Mouse (Mus musculus): ENCODE measurements around the gene Rere. TPM values are rescaled to one million over a fixed set of nuclear protein-coding genes. Genes with fewer than 3 reads are reported as not detected.
"Not testable (repeated sequence)": the region's sequence is repeated elsewhere in the genome, so short reads cannot be mapped to it uniquely, and the experiment has no call there.

The Rere gene
- polyA plus RNA-seq, 1 experiment from 2014 or later: 26.1 TPM

GRCm38 (mm10) chr4:150557289-150557688 lies 275.8 kb downstream of the Rere start:
- H3K4me1 ChIP-seq: peaks cover 24% of the 10 kb centered on the region
- H3K27ac ChIP-seq: peak overlapping the region; percentile 90
- not testable (repeated sequence) for H3K27me3 ChIP-seq; H3K36me3 ChIP-seq (ENCODE audit: poor library complexity, severe bottlenecking); ATAC-seq; H3K4me3 ChIP-seq; H3K9ac ChIP-seq; H3K4me2 ChIP-seq; H3K9me3 ChIP-seq (replicated peaks)
- WGBS: 63% methylated on average over 3 of the region's 3 CpGs

GRCm38 (mm10) chr4:150557976-150558375 lies 276.5 kb downstream of the Rere start:
- no peak overlapping the region for H3K9ac ChIP-seq
- ATAC-seq: no peak
- no peak overlapping the region for H3K4me3 ChIP-seq
- 0 out of 2 replicates have a peak, but pooled peaks cover 4% of the 10 kb centered on the region for H3K36me3 ChIP-seq (ENCODE audit: poor library complexity, severe bottlenecking)
- peak overlapping the region; percentile 90; the same call in 1 of the 2 replicates for H3K27ac ChIP-seq
- H3K27me3 ChIP-seq: no peaks in the 10 kb centered on the region
- WGBS: 66% methylated on average over 1 of the region's 1 CpGs
- peaks cover 30% of the 10 kb centered on the region for H3K4me1 ChIP-seq
- H3K9me3 ChIP-seq (replicated peaks): no peaks in the 10 kb centered on the region
- H3K4me2 ChIP-seq: no peak overlapping the region

DNA sequence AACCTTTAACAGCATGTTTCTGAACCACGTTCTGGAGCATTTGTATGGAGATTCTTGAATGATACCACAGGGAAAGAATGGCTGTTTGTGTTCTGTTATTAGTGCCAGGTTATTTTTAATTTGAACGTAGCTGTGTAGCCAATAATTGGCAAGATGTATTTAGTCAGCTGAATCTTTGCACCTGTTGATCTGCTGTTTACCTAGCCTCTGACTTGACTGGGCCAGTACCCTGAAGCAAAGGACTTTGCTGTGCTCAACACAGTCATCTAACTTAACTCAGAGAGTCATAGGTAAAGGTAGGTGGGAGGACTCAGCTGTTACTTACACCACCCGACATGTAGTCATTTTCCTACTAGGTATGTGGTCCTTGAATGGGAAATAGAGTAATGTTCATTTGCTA lies 278.1 kb downstream of the Rere start:
- no peak for ATAC-seq
- 80% methylated on average over 3 of the region's 3 CpGs for WGBS
- H3K36me3 ChIP-seq (ENCODE audit: poor library complexity, severe bottlenecking): 0 out of 2 replicates have a peak, but pooled peaks cover 4% of the 10 kb centered on the region

GRCm38 (mm10) chr4:150563281-150563680 lies 281.8 kb downstream of the Rere start:
- no peak for ATAC-seq
- H3K36me3 ChIP-seq (ENCODE audit: poor library complexity, severe bottlenecking): 0 out of 2 replicates have a peak, but pooled peaks cover 4% of the 10 kb centered on the region
- H3K27ac ChIP-seq: no peak overlapping the region
- H3K27me3 ChIP-seq: no peaks in the 10 kb centered on the region
- H3K9ac ChIP-seq: no peak overlapping the region
- WGBS: 41% methylated on average over 5 of the region's 5 CpGs
- H3K4me3 ChIP-seq: no peak overlapping the region
- H3K4me2 ChIP-seq: no peak overlapping the region
- peaks cover 18% of the 10 kb centered on the region for H3K4me1 ChIP-seq
- H3K9me3 ChIP-seq (replicated peaks): no peaks in the 10 kb centered on the region

More for the DNA sequence above, 278.1 kb downstream of the Rere start:
- H3K9ac ChIP-seq: no peak overlapping the region
- no peaks in the 10 kb centered on the region for H3K9me3 ChIP-seq (replicated peaks)
- peaks cover 40% of the 10 kb centered on the region for H3K4me1 ChIP-seq
- H3K27me3 ChIP-seq: no peaks in the 10 kb centered on the region
- H3K27ac ChIP-seq: no peak overlapping the region
- no peak overlapping the region for H3K4me2 ChIP-seq
- H3K4me3 ChIP-seq: no peak overlapping the region

- no peak overlapping the region for H3K4me3 ChIP-seq
- no peak for ATAC-seq
- no peaks in the 10 kb centered on the region for H3K9me3 ChIP-seq (replicated peaks)
- no peak overlapping the region for H3K27ac ChIP-seq
- no peak overlapping the region for H3K9ac ChIP-seq
- H3K4me1 ChIP-seq: peaks cover 44% of the 10 kb centered on the region
- H3K4me2 ChIP-seq: no peak overlapping the region
- H3K27me3 ChIP-seq: no peaks in the 10 kb centered on the region
- H3K36me3 ChIP-seq (ENCODE audit: poor library complexity, severe bottlenecking): 0 out of 2 replicates have a peak, but pooled peaks cover 4% of the 10 kb centered on the region
- WGBS: 89% methylated on average over 6 of the region's 6 CpGs
Measured at GRCm38 (mm10) chr4:150566193-150566592, 284.7 kb downstream of the Rere start.

DNA sequence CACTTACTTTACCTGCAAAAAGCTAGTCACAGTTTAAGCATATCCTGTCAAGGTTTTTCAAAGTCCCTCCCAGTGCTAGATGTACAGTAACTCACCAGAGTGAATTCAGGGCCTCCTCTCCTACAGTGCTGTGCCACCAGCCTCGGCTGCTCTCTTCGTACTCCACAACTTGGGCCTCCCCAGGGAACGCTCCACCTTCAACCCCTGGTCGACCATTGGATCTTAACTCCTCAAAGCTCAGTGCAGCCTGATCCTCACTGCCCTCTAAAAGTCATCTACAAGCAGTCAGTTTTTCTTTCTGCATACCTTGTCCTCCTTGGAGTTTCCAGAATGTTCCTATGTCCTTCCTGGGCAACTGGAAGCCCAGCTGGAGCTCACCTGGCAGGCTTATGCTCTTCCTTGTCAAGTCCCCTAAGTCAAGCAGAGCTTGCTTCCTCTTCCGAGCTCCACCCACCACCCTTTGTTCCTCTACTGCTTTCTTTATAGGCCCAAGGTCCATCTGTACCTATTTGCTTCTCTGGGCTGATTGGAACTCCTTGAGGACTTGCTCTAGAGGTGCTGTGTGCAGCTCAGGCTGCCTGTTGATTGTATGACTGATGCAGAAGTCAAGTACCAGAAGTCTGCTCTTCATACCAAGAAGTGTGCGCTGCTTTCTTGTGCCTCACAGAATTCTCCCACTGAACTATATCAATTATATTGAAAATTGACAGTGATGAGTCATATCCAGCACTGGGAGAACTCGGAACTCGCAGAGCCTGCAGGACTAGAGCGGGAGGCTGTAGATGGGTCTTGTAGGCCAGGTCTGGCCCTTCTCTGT lies 287.1 kb downstream of the Rere start:
- peak overlapping the region; percentile 94 for H3K9ac ChIP-seq
- peak overlapping the region; percentile 78 for H3K4me3 ChIP-seq
- peak overlapping the region; percentile 82; the same call in 1 of the 2 replicates for H3K27ac ChIP-seq
- H3K36me3 ChIP-seq (ENCODE audit: poor library complexity, severe bottlenecking): 0 out of 2 replicates have a peak, but pooled peaks cover under 1% of the 10 kb centered on the region
- H3K27me3 ChIP-seq: no peaks in the 10 kb centered on the region
- peak overlapping the region; percentile 93 for H3K4me2 ChIP-seq
- H3K4me1 ChIP-seq: peaks cover 38% of the 10 kb centered on the region
- ATAC-seq: peak; percentile 25; the same call in 1 of the 2 replicates
- 41% methylated on average over 9 of the region's 9 CpGs for WGBS
- H3K9me3 ChIP-seq (replicated peaks): no peaks in the 10 kb centered on the region

DNA sequence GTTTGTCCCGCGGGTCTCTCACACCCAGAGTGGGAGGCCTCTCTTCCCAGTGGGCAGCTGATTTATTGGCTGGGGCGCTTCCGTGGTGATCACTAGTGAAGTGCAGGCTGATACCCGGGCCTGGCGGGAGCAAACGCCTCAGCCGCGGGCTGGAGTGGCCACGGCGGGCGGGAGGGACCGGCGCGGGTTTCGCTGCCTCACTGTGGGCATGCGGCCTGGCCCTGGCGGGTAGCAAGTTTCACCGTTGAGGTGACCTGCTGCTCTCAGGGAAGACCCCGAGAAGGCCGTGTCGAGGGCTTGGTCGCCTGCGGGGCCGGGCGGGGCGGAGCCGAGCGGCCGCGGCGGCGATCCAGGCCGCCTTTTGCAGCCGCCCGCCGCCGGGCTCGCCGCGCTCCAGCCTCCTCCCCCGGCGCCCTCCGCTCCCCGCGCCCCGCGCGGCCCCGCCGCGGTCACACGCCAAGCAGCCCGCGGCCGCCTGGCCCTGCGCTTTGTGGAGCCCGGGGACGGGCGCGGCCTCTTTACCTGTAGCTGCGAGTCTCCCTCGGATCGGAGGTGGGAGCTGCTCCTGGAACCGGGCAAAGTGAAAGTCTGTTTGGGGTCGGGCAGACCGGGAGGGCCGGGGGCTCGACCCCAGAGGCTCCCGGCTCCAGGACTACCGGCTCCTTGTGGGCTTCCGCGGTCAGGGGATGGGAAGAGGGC lies 287.8 kb downstream of the Rere start:
- peak overlapping the region; percentile 82 for H3K27ac ChIP-seq
- H3K9me3 ChIP-seq (replicated peaks): no peaks in the 10 kb centered on the region
- peaks cover 32% of the 10 kb centered on the region for H3K4me1 ChIP-seq
- no peaks in the 10 kb centered on the region for H3K27me3 ChIP-seq
- peak; percentile 87 for ATAC-seq
- H3K4me3 ChIP-seq: peak overlapping the region; percentile 78
- peak overlapping the region; percentile 94 for H3K9ac ChIP-seq
- 0% methylated on average over 56 of the region's 73 CpGs for WGBS
- H3K4me2 ChIP-seq: peak overlapping the region; percentile 93
- 0 out of 2 replicates have a peak, but pooled peaks cover 6% of the 10 kb centered on the region for H3K36me3 ChIP-seq (ENCODE audit: poor library complexity, severe bottlenecking)

DNA sequence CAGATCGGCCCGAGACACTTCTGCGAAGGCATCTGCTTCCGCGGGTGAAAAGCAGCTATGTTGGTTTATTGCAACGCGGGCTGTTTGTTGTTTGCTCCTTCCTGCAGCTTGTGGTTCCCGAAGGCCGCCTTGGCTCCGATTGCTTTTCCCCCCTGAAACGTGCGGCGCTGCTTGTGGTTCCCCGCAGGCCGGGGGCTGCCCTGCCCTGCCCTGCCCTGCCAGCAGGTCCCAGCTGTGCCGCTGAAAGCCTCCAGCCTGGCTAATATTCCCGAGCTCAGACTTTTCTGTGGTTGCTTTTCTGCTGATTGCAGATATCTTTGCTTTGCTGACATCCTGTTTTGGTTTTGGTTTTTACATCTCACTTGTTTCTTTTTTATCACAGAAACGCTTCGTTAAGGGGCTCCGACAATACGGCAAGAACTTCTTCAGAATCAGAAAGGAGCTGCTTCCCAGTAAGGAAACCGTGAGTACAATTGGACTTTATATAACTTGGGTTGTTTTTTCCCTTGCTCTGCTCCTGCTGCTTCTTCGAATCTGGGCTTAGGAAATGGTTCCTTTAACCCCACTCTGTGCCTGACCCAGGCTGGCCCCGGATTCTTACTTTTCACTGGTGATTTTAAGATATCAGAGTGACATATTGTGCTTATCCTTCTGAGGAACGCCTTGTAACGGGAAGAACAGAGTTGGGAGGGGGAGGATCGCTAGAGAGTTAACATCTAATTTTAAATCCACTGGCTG lies 288.6 kb downstream of the Rere start:
- 2% methylated on average over 27 of the region's 27 CpGs for WGBS
- peak overlapping the region; percentile 94 for H3K9ac ChIP-seq
- H3K4me1 ChIP-seq: peaks cover 32% of the 10 kb centered on the region
- H3K9me3 ChIP-seq (replicated peaks): no peaks in the 10 kb centered on the region
- H3K36me3 ChIP-seq (ENCODE audit: poor library complexity, severe bottlenecking): 0 out of 2 replicates have a peak, but pooled peaks cover 6% of the 10 kb centered on the region
- peak overlapping the region; percentile 82 for H3K27ac ChIP-seq
- ATAC-seq: peak; percentile 57
- peak overlapping the region; percentile 93 for H3K4me2 ChIP-seq
- no peaks in the 10 kb centered on the region for H3K27me3 ChIP-seq
- peak overlapping the region; percentile 78 for H3K4me3 ChIP-seq

- H3K4me3 ChIP-seq: no peak overlapping the region
- H3K4me2 ChIP-seq: peak overlapping the region; percentile 93
Measured at GRCm38 (mm10) chr4:150570793-150571192, 289.3 kb downstream of the Rere start.

GRCm38 (mm10) chr4:150572104-150572691 lies 290.8 kb downstream of the Rere start:
- H3K4me2 ChIP-seq: no peak overlapping the region
- no peak for ATAC-seq
- no peaks in the 10 kb centered on the region for H3K27me3 ChIP-seq
- peaks cover 34% of the 10 kb centered on the region for H3K4me1 ChIP-seq
- H3K36me3 ChIP-seq (ENCODE audit: poor library complexity, severe bottlenecking): 0 out of 2 replicates have a peak, but pooled peaks cover 6% of the 10 kb centered on the region
- no peak overlapping the region for H3K4me3 ChIP-seq
- no peaks in the 10 kb centered on the region for H3K9me3 ChIP-seq (replicated peaks)
- WGBS: 87% methylated on average over 7 of the region's 7 CpGs
- no peak overlapping the region for H3K9ac ChIP-seq
- no peak overlapping the region for H3K27ac ChIP-seq

More at GRCm38 (mm10) chr4:150570793-150571192, 289.3 kb downstream of the Rere start:
- ATAC-seq: no peak
- 64% methylated on average over 2 of the region's 2 CpGs for WGBS
- H3K9me3 ChIP-seq (replicated peaks): no peaks in the 10 kb centered on the region
- peaks cover 33% of the 10 kb centered on the region for H3K4me1 ChIP-seq
- H3K27me3 ChIP-seq: no peaks in the 10 kb centered on the region
- no peak overlapping the region for H3K9ac ChIP-seq
- H3K36me3 ChIP-seq (ENCODE audit: poor library complexity, severe bottlenecking): 0 out of 2 replicates have a peak, but pooled peaks cover 6% of the 10 kb centered on the region
- H3K27ac ChIP-seq: no peak overlapping the region

DNA sequence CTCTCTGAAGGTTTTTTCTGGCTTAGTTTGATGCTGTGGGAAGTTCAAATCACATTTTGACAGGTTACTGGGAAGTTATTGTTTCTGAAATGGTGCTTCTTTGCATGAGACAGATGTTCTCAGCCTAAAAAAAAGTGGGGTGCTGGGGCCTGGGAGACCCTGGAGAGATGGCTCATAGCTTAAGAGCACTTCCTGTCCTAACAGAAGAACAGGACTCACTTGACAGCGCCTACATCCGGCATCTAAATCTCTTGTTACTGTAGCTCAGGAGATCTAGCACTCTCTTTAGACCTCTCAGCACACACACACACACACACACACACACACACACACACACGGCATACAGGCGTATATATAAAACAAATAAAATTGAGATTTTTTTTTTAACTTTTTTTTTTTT lies 291.5 kb downstream of the Rere start:
- no peak overlapping the region for H3K27ac ChIP-seq
- 0 out of 2 replicates have a peak, but pooled peaks cover 6% of the 10 kb centered on the region for H3K36me3 ChIP-seq (ENCODE audit: poor library complexity, severe bottlenecking)
- ATAC-seq: no peak
- H3K4me2 ChIP-seq: no peak overlapping the region
- H3K27me3 ChIP-seq: no peaks in the 10 kb centered on the region
- H3K9ac ChIP-seq: no peak overlapping the region
- H3K4me1 ChIP-seq: peaks cover 34% of the 10 kb centered on the region
- WGBS: 94% methylated on average over 4 of the region's 4 CpGs
- no peak overlapping the region for H3K4me3 ChIP-seq
- no peaks in the 10 kb centered on the region for H3K9me3 ChIP-seq (replicated peaks)
